Mouse (Mus musculus) MEL (cell line): Measurements from ENCODE around the gene Col24a1. TPM values are rescaled to one million over a fixed set of nuclear protein-coding genes. Genes with fewer than 3 reads are reported as not detected.

Experiments
- DNase-seq: peaks from one replicate; pipeline ENCODE4 v3.0.0; 2011; ENCODE audit warnings: low read depth, low spot score
- H3K27ac ChIP-seq: 2 replicates; pipeline ENCODE4 v1.5.1; 2012; ENCODE audit warnings: low read depth, mild to moderate bottlenecking, control low read depth, low read length, moderate library complexity; ENCODE audit not compliant: control insufficient read depth
- H3K27me3 ChIP-seq, 2 experiments: fragments of 150-350 bp in 1 of 2; sonication (generic) in 1 of 2; 2 replicates each; pipeline ENCODE4 v1.6.1; 2012; ENCODE audit warnings: low read length in 2 of 2, mild to moderate bottlenecking in 2 of 2, improper control_type of control experiment in 1 of 2, moderate library complexity in 1 of 2; ENCODE audit not compliant: insufficient read depth in 2 of 2, control insufficient read depth in 1 of 2
- H3K36me3 ChIP-seq, 2 experiments: 2 replicates each; pipeline ENCODE4 v1.6.1; 2012 to 2014; ENCODE audit warnings: low read length in 2 of 2, improper control_type of control experiment in 1 of 2, inconsistent platforms in 1 of 2, mild to moderate bottlenecking in 1 of 2; ENCODE audit not compliant: insufficient read depth in 2 of 2, control insufficient read depth in 1 of 2
- H3K4me1 ChIP-seq, 2 experiments: fragments of 150-350 bp in 1 of 2; sonication (generic) in 1 of 2; 2 replicates each; pipeline ENCODE4 v1.6.1; 2012; ENCODE audit warnings: low read length in 2 of 2, improper control_type of control experiment in 1 of 2, mild to moderate bottlenecking in 1 of 2; ENCODE audit not compliant: insufficient read depth in 2 of 2, control insufficient read depth in 1 of 2
- H3K4me3 ChIP-seq, 2 experiments: fragments of 150-350 bp in 1 of 2; sonication (generic) in 1 of 2; 2 replicates each; pipeline ENCODE4 v1.5.1; 2012; ENCODE audit warnings: low read depth in 2 of 2, low read length in 2 of 2, mild to moderate bottlenecking in 2 of 2, moderate library complexity in 2 of 2, control low read depth in 1 of 2, improper control_type of control experiment in 1 of 2; ENCODE audit not compliant: control insufficient read depth in 1 of 2, insufficient read depth in 1 of 2
- H3K79me2 ChIP-seq: 2 replicates; pipeline ENCODE4 v1.6.1; 2012; ENCODE audit warnings: mild to moderate bottlenecking, low read length, moderate library complexity; ENCODE audit not compliant: control insufficient read depth, poor library complexity, insufficient read depth
- H3K9ac ChIP-seq: 2 replicates; pipeline ENCODE4 v1.6.1; 2012; ENCODE audit warnings: low read depth, mild to moderate bottlenecking, control low read depth, low read length, moderate library complexity; ENCODE audit not compliant: control insufficient read depth, poor library complexity, severe bottlenecking
- H3K9me3 ChIP-seq: fragments of 150-350 bp; sonication (generic); replicated peaks from 2 replicates; pipeline ENCODE4 v1.6.1; 2012; ENCODE audit warnings: mild to moderate bottlenecking, low read length, improper control_type of control experiment, moderate library complexity; ENCODE audit not compliant: insufficient read depth
- BHLHE40 ChIP-seq: IDR thresholded peaks from 2 replicates; pipeline ENCODE4 v1.6.1; 2012; ENCODE audit warnings: low read depth, mild to moderate bottlenecking, inconsistent platforms, low read length, improper control_type of control experiment, borderline replicate concordance
- CTCF ChIP-seq, 3 experiments: IDR thresholded peaks in 2 of 3; conservative IDR thresholded peaks in 1 of 3; 2 replicates each; pipeline ENCODE4 v1.5.1; 2011 to 2012; ENCODE audit warnings: low read length in 3 of 3, low read depth in 2 of 3, mild to moderate bottlenecking in 2 of 3, improper control_type of control experiment in 1 of 3, inconsistent platforms in 1 of 3, mixed read lengths in 1 of 3, moderate library complexity in 1 of 3; ENCODE audit not compliant: control insufficient read depth in 1 of 3, insufficient read depth in 1 of 3, poor library complexity in 1 of 3, severe bottlenecking in 1 of 3
- EP300 ChIP-seq, 2 experiments: IDR thresholded peaks; 2 replicates each; pipeline ENCODE4 v1.6.1; 2011; ENCODE audit warnings: improper control_type of control experiment in 2 of 2, low read length in 2 of 2, low read depth in 1 of 2, mild to moderate bottlenecking in 1 of 2
- ETS1 ChIP-seq: IDR thresholded peaks from 2 replicates; pipeline ENCODE4 v1.6.1; 2012; ENCODE audit warnings: low read depth, mild to moderate bottlenecking, inconsistent platforms, low read length, improper control_type of control experiment, moderate library complexity
- GABPA ChIP-seq: IDR thresholded peaks from 2 replicates; pipeline ENCODE4 v1.6.1; 2012; ENCODE audit warnings: low read depth, mild to moderate bottlenecking, inconsistent platforms, low read length, improper control_type of control experiment, moderate library complexity
- GATA1 ChIP-seq: IDR thresholded peaks from 2 replicates; pipeline ENCODE4 v1.6.1; 2011; ENCODE audit warnings: low read depth, low read length, improper control_type of control experiment
- HCFC1 ChIP-seq: IDR thresholded peaks from 2 replicates; pipeline ENCODE4 v1.6.1; 2012; ENCODE audit warnings: low read depth, mild to moderate bottlenecking, inconsistent platforms, low read length, improper control_type of control experiment, moderate library complexity
- JUND ChIP-seq: IDR thresholded peaks from 2 replicates; pipeline ENCODE4 v1.6.1; 2011; ENCODE audit warnings: low read depth, mild to moderate bottlenecking, improper control_type of control experiment, low read length
- KAT2A ChIP-seq: conservative IDR thresholded peaks from 2 replicates; pipeline ENCODE4 v1.6.1; 2012; ENCODE audit warnings: low read depth, low read length, improper control_type of control experiment, inconsistent platforms
- MAFK ChIP-seq: IDR thresholded peaks from 2 replicates; pipeline ENCODE4 v1.6.1; 2011; ENCODE audit warnings: low read depth, mild to moderate bottlenecking, low read length, improper control_type of control experiment, borderline replicate concordance
- MEF2A ChIP-seq: IDR thresholded peaks from 2 replicates; pipeline ENCODE4 v1.6.1; 2014; ENCODE audit warnings: low read depth, mild to moderate bottlenecking, inconsistent platforms, low read length, improper control_type of control experiment; ENCODE audit not compliant: poor library complexity, insufficient replicate concordance, severe bottlenecking; ENCODE audit errors: extremely low read depth
- MYC ChIP-seq: IDR thresholded peaks from 2 replicates; pipeline ENCODE4 v1.6.1; 2011; ENCODE audit warnings: low read depth, mild to moderate bottlenecking, low read length, improper control_type of control experiment, moderate library complexity
- NELFE ChIP-seq: IDR thresholded peaks from 2 replicates; pipeline ENCODE4 v1.6.1; 2011; ENCODE audit warnings: low read depth, low read length, improper control_type of control experiment
- NRF1 ChIP-seq: IDR thresholded peaks from 2 replicates; pipeline ENCODE4 v1.6.1; 2014; ENCODE audit warnings: low read depth, mild to moderate bottlenecking, inconsistent platforms, low read length, improper control_type of control experiment, moderate library complexity; ENCODE audit not compliant: poor library complexity, insufficient read depth, severe bottlenecking
- POLR2A ChIP-seq, 2 experiments: IDR thresholded peaks; 2 replicates each; pipeline ENCODE4 v1.6.1; 2011 to 2012; ENCODE audit warnings: low read length in 2 of 2, mild to moderate bottlenecking in 2 of 2, control low read depth in 1 of 2, improper control_type of control experiment in 1 of 2, low read depth in 1 of 2, moderate library complexity in 1 of 2; ENCODE audit not compliant: control insufficient read depth in 1 of 2, insufficient read depth in 1 of 2, poor library complexity in 1 of 2
- RCOR1 ChIP-seq: IDR thresholded peaks from 2 replicates; pipeline ENCODE4 v1.6.1; 2012; ENCODE audit warnings: low read depth, mild to moderate bottlenecking, inconsistent platforms, low read length, improper control_type of control experiment
- SMC3 ChIP-seq: IDR thresholded peaks from 2 replicates; pipeline ENCODE4 v1.6.1; 2011; ENCODE audit warnings: low read depth, low read length, improper control_type of control experiment
- TAL1 ChIP-seq: IDR thresholded peaks from 2 replicates; pipeline ENCODE4 v1.6.1; 2012; ENCODE audit warnings: mild to moderate bottlenecking, inconsistent platforms, low read length, moderate library complexity, mixed read lengths
- UBTF ChIP-seq: IDR thresholded peaks from 2 replicates; pipeline ENCODE4 v1.6.1; 2012; ENCODE audit warnings: low read depth, mild to moderate bottlenecking, inconsistent platforms, low read length, improper control_type of control experiment, moderate library complexity, borderline replicate concordance; ENCODE audit not compliant: insufficient read depth
- USF1 ChIP-seq: IDR thresholded peaks from 2 replicates; pipeline ENCODE4 v1.6.1; 2014; ENCODE audit warnings: low read depth, mild to moderate bottlenecking, inconsistent platforms, low read length, improper control_type of control experiment, moderate library complexity
- ZKSCAN1 ChIP-seq: IDR thresholded peaks from 2 replicates; pipeline ENCODE4 v1.6.1; 2012; ENCODE audit warnings: low read depth, mild to moderate bottlenecking, inconsistent platforms, low read length, improper control_type of control experiment, moderate library complexity
- ZMIZ1 ChIP-seq: IDR thresholded peaks from 2 replicates; pipeline ENCODE4 v1.6.1; 2012; ENCODE audit warnings: low read depth, mild to moderate bottlenecking, inconsistent platforms, low read length, improper control_type of control experiment, moderate library complexity
- polyA plus RNA-seq, 2 experiments: library from polyadenylated mRNA; stranded (reverse) in 1 of 2; unstranded in 1 of 2; fragments of >175 nt in 1 of 2; fragments of >200 nt in 1 of 2; gene quantifications; 2 replicates each; pipeline versions ENCODE4 v1.2.1 to v1.2.4; 2012; ENCODE audit warnings: low replicate concordance in 2 of 2, low read depth in 1 of 2; ENCODE audit not compliant: insufficient read length in 2 of 2, insufficient read depth in 1 of 2, missing spikeins in 1 of 2
- total RNA-seq: library from RNA; depleted of rRNA; stranded (reverse); fragments of 300-350 nt; gene quantifications from 2 replicates; pipeline ENCODE4 v1.2.3, GENCODE M21; 2012

The Col24a1 gene
- total and polyA plus RNA-seq, 3 experiments = not detected

- DNase-seq = no peak
- no peak for TF ChIP-seq POLR2A (IDR thresholded peaks at IDR 0.05; ENCODE audit: control insufficient read depth in 1 of 2, insufficient read depth in 1 of 2, low read depth in 1 of 2, low read length in 2 of 2, poor library complexity in 1 of 2)
- no peak for TF ChIP-seq UBTF
- TF ChIP-seq EP300 (IDR thresholded peaks at IDR 0.05; ENCODE audit: low read depth in 1 of 2, low read length in 2 of 2) = no peak
- TF ChIP-seq USF1 = no peak
- TF ChIP-seq MYC = no peak
- no peak for TF ChIP-seq HCFC1
- no peak for TF ChIP-seq MEF2A
- no peak for TF ChIP-seq GATA1
- no peak for TF ChIP-seq GABPA
- no peak for TF ChIP-seq RCOR1
- H3K27ac ChIP-seq = no peak overlapping the region
- H3K36me3 ChIP-seq = no peaks in the 10 kb centered on the region
- H3K9ac ChIP-seq = no peak overlapping the region
- no peaks in the 10 kb centered on the region for H3K4me1 ChIP-seq
- no peaks in the 10 kb centered on the region for H3K9me3 ChIP-seq
- H3K27me3 ChIP-seq = no peaks in the 10 kb centered on the region
- no peak overlapping the region for H3K4me3 ChIP-seq
- no peaks in the 10 kb centered on the region for H3K79me2 ChIP-seq
Observed at GRCm38 (mm10) chr3:145438352-145438751, 146.1 kb downstream of the Col24a1 start.

DNA sequence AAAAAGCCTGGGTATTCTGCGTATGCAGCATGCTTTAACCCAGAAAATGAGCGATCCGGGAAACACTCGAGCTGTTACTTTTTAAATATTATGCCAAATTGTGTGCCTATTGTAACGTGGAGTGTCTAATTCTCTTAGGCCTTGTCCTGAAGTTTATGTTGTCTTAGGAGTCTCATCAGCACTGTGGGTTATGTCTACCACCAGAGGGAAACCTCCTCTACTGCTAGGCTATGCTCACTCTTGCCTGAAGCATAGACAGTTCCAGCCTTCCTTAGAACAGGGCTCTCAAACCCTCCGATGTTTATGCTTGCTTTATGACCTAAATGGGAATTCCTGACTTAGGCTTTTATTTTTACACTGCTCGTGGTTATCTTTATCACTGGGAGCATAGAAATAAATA, 146.8 kb downstream of the Col24a1 start:
- no peak overlapping the region for H3K4me3 ChIP-seq

More for the DNA sequence above, 146.8 kb downstream of the Col24a1 start:
- Histone ChIP-seq H3K9me3 (no peaks in the 10 kb centered on the region), H3K27ac (no peak overlapping the region), H3K4me1 (no peaks in the 10 kb centered on the region), H3K27me3 (no peaks in the 10 kb centered on the region), H3K79me2 (no peaks in the 10 kb centered on the region)
- TF ChIP-seq ETS1 (no peak), ZKSCAN1 (no peak), BHLHE40 (no peak), GATA1 (no peak), TAL1 (no peak), CTCF (IDR thresholded peaks at IDR 0.05 in 2 of 3, conservative IDR thresholded peaks at IDR 0.05 in 1 of 3; ENCODE audit: control insufficient read depth in 1 of 3, insufficient read depth in 1 of 3, low read depth in 2 of 3, low read length in 3 of 3, poor library complexity in 1 of 3, severe bottlenecking in 1 of 3) (no peak), SMC3 (no peak), KAT2A (no peak), MAFK (no peak), ZMIZ1 (no peak), NRF1 (no peak), EP300 (IDR thresholded peaks at IDR 0.05; ENCODE audit: low read depth in 1 of 2, low read length in 2 of 2) (no peak), NELFE (no peak), JUND (no peak), UBTF (no peak), RCOR1 (no peak)
- TF ChIP-seq, all 39 proteins: peak for 0
- Histone ChIP-seq H3K9ac (no peak overlapping the region), H3K36me3 (no peaks in the 10 kb centered on the region)
- no peak for DNase-seq
